Mouse (Mus musculus): ENCODE data around the gene Gm29735.
"Not testable (repeated sequence)": the region's sequence is repeated elsewhere in the genome, so short reads cannot be mapped to it uniquely, and the experiment has no call there.

Gm29735 gene

DNA sequence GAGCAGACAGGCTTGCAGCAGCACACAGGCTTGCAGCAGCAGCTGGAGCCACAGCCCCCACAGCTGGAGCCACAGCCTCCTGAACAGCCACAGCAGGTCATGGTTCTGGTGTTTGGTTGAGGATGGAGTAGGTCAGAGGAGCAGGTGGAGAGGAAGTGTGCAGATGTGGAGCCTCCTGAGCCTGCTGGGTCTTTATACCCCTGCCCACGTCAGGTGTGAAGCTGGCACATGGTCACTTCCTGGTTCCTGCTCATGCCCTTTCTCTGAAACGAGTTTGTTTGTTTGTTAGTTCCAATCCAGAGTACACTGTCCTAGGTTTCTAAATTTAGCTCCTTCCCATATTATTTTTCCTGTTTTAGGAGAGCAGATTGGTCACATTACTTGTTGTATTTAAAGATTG is at the start of gene Gm29735:
Gene Gm29735 (minus strand): TSS at position 101 of the 400 bp plus-strand sequence.
- DNase-seq, result not testable (repeated sequence)

DNA sequence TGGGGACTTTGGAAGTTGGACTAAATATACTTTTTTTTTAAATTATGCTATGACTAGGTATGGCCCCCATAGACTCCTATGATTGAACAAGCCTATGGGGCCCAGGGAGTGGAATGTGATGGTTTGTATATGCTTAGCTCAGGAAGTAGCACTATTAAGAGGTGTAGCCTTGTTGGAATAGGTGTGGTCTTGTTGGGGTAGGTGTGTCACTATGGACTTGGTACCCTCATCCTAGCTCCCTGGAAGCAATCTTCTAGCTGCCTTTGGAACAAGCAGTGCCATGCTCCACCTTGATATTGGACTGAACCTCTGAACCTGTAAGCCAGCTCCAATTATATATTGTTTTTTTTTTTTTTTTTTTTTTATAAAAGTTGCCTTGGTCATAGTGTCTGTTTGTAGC is 48.6 kb upstream of the Gm29735 start:
- DNase-seq, result no peak

DNA sequence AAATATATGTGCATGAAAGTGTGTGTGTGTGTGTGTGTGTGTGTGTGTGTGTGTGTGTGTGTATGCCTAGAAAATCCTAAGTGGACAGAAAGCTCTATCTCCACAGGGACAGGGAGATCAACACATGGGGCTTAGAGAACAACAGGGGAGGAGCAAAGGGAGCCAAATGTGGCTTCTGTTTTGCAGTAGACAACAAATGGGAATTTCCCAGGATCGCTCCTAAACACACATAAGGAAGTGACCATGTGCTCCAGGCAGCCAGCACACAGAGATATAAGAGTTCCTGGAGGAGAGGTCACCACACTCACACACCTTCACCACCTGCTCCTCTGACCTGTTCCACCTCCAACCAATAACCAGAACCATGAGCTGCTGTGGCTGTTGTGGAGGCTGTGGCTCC is 44.2 kb upstream of the Gm29735 start, which contains the start of gene Krtap5-3:
Gene Krtap5-3 (plus strand): TSS at position 301 of the 400 bp plus-strand sequence.
- DNase-seq, result no peak

DNA sequence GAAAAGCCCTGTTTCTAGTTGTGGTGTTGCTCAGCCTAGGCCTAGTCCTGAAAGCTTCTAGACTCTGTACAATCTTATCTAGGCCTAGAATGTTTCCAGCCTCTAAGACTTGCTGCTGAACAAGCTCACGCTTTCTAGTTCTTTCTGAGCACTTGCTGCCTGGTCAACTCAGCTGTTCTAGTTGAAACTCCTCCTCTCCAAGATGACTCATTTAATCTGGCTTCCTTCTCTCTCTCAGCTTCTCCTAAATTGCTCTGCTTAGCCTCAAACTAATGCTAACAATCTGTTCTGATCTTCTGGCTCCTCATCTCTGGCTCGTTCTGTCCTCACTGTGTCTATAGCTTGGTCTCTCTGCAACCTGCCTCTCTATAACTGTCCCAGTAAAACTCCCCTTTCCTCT is 41.8 kb upstream of the Gm29735 start:
- no peak for DNase-seq

DNA sequence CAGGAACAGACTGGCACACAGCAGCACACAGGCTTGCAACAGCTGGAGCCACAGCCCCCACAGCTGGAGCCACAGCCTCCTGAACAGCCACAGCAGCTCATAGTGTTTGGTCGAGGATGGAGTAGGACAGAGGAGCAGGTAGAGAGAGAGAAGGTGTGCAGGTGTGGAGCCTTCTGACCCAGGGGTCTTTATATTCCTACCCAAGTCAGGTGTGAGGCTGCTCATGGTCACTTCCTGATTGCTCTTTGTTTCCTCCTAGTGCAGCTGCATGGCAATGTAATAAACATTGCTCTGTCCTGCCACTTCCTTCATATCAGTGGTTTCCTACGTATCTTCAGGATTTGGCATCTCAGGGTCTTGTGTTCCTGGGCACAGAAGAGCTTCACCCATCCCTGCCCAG is 33.4 kb upstream of the Gm29735 start, which contains the start of gene Gm10153:
Gene Gm10153 (minus strand): TSS at position 101 of the 400 bp plus-strand sequence.
- no peak for DNase-seq

DNA sequence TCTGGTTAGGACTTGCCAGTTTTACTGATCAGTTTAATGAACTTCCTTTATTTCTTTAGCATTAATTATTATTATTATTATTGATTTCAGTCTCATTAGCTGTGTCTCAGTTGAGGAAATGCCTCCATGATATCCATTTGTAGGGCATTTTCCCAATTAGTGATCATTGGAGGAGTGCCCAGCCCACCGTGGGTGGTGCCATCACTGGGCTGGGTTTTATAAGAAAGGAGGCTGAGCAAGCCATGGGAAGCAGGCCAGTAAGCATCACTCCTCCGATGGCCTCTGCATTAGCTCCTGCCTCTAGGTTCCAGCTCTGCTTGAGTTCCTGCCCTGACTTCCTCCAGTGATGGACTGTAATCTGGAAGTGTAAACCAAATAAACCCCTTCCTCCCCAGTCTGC is 31.2 kb upstream of the Gm29735 start:
- no peak for DNase-seq

DNA sequence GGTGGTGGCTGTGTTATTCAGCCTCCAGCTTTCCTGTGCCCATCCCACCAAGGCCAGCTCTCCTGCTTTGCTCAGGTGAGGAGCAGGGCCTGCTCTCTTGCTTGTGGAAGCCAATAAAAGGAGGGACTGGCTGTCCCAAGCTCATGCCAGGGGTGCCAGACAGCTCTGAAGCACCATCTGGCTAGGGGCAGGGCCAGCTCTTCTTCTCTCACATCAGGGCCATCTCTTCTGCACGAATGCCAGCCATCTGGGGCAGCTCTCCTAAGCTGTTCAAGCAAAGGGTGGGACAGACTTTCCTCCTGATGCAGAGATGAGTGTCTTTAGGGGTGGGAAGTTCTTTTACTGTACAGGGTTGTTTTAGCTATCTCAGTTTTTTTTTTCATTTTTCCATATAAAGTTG is 24.1 kb upstream of the Gm29735 start:
- DNase-seq, result no peak

DNA sequence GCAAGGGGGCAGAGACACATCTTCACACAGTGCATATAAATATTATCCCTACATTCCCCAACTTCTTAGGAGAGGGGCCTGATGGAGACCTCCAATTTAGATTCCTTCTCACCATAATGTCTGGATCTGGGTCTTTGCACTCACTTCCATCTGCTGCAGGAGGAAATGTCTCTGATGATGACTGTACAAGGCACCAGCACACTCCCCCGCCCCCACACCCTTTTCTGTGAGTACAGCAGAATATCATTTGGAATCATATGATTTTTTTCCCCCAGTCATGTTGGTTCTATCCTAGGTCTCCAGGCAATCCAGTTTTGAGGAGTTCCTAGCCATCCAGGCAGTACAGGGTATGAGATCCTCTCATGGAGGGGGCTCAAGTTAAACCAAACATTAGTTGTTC is 21.8 kb upstream of the Gm29735 start:
- DNase-seq, result no peak

DNA sequence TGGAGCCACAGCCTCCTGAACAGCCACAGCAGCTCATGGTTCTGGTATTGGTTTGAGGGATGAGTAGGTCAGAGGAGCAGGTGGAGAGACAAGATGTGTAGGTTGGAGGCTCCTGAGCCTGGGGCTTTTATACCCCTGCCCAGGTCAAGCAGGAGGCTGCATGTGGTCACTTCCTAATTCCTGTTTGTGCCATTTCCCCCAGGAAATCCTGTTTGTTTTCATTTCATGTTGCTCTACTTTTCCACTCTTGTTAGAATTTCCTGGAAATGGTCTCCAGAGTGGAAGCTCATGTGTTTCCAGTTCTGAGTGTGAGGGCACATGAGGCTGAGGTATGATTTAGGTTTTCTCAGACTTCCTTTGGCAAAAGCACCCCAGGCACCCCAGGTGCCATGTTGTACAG is 19.0 kb upstream of the Gm29735 start, which contains the start of gene Krtap5-2:
Gene Krtap5-2 (minus strand): TSS at position 101 of the 400 bp plus-strand sequence.
- not testable (repeated sequence) for DNase-seq

DNA sequence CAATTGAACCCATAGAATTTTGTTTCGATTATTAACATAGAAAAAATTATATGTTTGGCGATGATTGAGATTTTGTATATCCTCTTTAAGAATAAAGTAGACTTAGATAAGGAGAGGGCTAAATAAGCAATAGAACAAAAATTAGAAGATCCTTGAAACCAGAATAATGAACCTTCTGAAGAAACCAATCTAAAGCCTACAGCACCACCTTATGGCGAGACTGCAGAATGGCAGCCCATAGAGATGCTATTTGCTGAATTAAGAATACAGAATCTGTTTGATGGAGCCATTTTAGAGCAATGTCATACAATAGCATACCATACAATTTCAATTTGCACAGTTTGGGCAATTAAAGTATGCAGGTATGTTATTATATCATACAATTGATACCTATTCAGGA is 12.9 kb upstream of the Gm29735 start:
- no peak for DNase-seq

DNA sequence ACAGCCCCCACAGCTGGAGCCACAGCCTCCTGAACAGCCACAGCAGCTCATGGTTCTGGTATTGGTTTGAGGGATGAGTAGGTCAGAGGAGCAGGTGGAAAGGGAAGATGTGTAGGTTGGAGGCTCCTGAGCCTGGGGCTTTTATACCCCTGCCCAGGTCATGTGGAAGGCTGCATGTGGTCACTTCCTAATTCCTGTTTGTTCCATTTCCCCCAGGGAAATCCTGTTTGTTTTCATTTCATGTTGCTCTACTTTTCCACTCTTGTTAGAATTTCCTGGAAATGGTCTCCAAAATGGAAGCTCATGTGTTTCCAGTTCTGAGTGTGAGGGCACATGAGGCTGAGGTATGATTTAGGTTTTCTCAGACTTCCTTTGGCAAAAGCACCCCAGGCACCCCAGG is 8.7 kb upstream of the Gm29735 start, which contains the start of gene Gm4553:
Gene Gm4553 (minus strand): TSS at position 101 of the 400 bp plus-strand sequence.
- not testable (repeated sequence) for DNase-seq

DNA sequence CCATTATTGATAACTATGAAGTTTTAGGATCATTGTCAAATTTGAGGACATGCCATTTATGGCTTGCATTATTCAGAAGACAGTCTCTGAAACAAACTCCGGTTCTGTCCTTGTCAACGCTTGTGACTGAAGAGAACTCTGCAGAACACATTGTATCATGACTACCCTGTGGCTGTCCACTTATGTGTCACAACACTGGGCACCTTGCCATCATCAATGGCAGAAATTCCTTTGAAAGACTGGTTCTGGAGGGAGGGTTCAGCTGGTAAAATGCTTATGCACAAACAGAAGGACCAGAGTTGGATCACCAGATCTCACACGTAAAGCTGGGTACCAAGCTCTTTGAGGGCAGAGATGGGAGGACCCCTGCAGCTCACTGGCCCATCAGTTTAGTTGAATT is 2.5 kb upstream of the Gm29735 start:
- no peak for DNase-seq

DNA sequence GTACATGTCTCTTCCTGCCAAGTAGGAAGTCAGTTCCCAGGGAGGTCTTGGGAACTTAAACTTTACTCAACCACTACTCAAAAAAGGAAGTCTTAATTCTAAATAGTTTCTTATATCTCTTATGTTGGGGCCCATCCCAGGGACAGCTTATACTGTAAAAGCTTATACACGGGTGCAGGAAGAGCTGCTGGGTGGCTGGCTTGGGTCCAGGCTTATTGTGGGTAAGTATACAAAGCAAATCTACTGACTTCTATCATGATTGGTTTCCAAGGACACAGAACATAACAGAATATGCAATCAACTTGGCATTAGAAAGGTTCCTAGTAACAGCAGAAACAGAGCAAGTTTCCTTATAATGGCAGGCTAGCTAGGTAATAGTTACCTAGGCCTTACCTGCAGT is 1.6 kb downstream of the Gm29735 start:
- no peak for DNase-seq

DNA sequence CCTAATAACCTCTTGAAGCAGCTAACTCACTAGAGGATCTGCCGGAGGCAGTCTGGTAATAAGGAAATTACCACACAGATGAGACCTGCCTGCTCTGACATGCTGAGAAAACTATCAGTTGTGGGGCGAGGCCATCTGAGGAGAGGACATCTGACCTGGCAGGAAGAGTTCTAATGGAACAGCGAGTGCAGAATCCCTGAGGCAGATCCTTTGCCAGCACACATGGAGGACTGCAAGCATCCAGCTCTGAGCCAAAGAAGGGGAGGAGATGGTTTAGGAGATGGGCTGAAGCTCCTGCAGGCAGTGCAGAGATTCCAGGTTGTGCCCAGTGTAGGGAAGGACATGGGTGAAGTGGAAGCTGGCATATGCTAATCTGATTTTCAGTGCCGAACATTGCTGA is 4.7 kb downstream of the Gm29735 start:
- DNase-seq, result no peak

DNA sequence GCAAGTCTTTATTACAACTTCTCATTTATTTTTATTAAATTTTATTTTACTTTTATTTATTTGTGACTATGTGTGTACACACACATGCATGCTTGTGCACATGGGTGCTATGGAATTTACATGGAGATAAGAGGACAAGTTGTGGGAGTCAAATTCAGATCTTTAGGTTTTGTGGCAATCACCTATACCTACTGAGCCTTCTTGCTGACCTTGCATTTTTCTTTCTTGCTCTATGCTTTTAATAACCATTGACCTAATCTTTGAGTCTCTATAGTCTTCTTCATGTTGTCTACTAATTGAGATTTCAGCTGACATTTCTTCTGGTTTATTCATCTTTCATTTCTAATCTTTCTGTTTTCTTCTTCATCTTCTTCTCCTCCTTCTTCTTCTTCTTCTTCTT is 8.3 kb downstream of the Gm29735 start:
- DNase-seq, result no peak

DNA sequence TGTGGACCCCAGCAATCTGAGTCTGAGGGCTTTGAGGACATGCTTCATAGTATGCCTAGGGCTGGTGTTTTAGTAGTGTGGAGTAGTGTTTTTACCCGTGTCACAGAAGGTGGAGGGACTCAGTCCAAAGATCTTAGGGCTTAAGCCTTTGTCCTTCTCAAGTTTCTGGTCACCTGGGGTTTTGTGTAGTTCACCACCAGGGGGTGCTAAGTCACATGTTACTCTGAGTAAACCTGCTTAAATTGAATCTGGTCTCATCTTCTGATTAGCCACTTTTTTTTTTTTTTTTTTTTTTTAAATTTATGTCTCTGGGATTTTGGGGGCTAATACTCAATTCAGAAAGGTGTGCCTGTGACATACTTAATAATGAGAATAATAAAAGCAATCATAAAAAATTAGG is 10.9 kb downstream of the Gm29735 start:
- peak in 1 of 2 experiments; percentile 53 for DNase-seq

DNA sequence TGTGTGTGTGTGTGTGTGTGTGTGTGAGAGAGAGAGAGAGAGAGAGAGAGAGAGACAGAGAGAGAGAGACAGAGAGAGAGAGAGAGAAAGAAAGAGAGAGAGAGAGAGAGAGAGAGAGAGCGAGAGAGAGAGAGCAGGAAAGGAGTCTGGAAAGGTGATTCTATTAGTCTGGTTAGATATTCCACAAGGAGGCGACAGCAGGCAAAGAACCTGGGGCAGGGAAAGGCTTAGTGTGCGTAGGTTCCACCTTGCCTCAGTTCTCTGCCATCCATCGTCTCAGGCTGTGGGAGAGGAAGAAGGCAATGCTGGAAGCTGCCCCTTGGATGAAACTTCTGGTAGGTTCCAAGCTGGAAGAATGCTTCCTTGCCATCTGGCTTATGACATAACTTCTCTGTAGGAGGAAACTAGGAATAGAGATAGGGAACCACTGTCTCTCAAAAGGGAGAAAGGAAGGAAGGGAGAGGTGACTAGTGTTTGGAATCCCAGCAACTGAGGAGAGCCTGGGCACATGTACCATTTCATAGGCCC is 11.4 kb downstream of the Gm29735 start:
- no peak for DNase-seq

DNA sequence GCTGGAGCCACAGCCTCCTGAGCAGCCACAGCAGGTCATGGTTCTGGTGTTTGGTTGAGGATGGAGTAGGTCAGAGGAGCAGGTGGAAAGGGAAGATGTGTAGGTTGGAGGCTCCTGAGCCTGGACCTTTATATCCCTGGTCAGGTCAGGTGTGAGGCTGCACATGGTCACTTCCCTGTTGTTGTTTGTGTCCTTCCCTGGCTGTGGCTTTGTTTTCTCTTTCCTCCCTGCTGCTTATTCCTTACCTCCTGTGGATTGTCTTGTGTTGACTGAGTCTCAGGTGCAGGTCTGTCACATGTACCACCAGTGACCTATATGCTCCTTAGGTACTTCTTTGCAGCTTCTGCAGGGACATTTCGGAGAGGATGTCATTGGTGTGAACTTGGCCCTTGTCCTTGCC is 12.4 kb downstream of the Gm29735 start, which contains the start of gene Gm45337:
Gene Gm45337 (minus strand): TSS at position 101 of the 400 bp plus-strand sequence.
- DNase-seq, result no peak

DNA sequence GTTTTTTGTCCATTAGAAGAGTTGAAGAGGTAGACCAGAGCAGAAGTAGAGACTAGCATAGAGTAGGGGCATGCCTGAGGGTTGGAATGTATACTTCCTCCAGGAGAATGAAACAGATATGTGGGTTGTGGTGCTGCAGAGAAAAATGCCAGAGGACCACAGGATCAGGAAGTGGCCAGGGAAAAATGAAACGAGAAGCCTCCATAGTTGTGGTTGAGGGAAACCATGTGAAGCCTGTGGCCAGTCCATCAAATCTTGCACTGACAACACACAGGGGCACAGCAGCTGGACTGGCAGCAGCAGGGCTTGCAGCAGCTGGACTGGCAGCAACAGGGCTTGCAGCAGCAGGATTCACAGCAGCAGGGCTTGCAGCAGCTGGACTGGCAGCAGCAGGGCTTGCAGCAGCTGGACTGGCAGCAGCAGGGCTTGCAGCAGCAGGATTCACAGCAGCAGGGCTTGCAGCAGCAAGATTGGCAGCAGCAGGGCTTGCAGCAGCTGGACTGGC is 13.4 kb downstream of the Gm29735 start:
- DNase-seq, result not testable (repeated sequence)

DNA sequence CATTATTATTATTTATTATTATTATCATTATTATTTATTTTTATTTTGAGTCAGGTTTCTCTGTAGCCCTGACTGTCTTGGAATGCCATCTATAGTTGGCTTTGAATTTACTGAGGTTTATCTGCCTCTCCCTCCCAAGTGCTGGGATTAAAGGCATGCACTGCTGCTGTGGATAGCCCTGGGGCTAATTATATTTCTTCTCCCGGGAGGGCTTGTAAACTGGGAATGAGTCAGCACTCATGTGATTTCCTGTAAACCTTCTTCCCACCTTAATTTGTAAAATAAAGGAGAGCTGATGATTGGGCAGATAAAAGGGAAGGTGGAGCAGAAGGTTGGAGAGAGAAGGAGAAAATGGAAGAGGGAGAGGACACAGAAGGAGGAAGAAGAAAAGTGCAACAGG is 16.2 kb downstream of the Gm29735 start:
- DNase-seq, result no peak

DNA sequence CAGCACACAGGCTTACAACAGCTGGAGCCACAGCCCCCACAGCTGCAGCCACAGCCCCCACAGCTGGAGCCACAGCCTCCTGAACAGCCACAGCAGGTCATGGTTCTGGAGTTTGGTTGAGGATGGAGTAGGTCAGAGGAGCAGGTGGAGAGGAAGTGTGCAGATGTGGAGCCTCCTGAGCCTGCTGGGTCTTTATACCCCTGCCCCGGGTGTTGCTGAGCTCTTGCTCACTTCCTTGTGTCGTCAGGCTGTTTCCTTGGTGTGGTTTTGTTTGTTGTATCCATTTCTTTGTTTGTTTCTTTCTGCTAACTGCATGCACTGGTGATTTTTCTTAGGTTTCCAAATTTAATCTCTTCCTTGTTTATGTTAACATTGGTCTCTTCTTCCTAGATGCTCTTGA is 21.0 kb downstream of the Gm29735 start, which contains the start of gene Gm39115:
Gene Gm39115 (minus strand): TSS at position 101 of the 400 bp plus-strand sequence.
- not testable (repeated sequence) for DNase-seq

DNA sequence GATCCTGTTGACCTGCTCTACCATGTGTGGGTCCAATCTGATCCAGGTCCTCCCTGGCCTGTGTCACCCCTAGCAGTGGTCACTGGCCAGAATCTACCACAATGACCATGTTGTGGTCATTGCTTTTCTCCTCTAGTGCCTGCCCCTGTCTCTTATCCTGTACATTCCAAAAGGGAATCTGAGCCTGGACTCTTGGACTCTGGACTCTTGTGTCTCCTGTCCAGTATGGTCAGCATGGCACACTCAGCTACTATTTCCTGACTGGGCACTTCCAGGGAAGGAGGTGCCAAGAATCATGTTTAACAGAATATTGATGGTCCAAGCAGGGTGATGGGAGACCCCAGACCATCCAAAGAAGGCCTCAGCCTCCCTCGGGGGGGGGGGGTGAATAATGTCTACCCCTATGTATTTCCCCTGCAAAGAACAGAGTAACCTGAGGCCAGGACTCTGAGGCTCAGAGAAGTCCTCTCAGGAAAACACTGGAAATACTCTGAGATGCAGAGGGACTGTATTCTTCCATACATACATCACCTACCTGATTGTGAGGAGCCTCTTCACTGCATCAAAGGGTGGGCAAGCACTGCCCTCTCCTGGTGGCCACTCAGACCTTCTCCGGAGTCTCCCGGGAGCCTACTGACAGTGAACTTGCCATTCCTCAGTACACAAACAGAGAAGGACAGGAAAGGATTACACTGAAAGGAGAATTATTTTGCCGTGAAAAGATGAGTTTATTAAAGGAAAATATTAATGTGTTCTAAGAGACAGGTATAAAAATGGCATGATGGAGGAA is 22.5 kb downstream of the Gm29735 start:
- DNase-seq, result no peak

DNA sequence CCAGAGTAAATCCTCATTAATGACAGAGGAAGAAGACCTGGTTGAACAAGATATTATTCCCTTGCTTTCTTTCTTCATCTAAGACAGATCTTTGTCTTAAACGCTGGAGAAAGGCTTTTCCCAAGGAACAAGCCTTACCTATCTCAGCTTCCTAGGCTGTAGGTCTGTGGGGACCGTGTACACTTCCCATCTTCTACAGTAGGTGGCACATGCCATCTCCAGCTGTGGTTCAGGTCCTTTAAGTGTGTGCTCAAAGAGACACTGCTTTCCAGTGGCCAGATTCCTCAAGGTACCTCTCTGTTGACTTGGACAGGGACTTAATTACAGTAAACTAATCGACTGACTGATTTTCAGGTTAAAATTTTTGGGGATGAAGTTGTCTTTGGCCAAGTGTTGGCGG is 28.1 kb downstream of the Gm29735 start:
- no peak for DNase-seq

DNA sequence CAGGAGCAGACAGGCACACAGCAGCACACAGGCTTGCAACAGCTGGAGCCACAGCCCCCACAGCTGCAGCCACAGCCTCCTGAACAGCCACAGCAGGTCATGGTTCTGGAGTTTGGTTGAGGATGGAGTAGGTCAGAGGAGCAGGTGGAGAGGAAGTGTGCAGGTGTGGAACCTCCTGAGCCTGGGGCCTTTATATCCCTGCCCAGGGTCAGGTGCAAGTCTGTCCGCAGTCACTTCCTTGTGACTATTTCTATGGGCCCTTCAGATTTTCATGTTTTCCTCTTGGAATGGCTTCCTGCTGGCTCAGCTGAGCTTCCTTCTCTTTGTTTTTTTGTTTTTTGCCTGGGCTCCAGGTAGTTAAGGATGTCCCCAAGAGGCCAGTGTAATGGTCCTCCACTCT is 36.3 kb downstream of the Gm29735 start, which contains the start of gene Gm45618:
Gene Gm45618 (minus strand): TSS at position 101 of the 400 bp plus-strand sequence.
- DNase-seq, result not testable (repeated sequence)

All from lung, postnatal 4 days (tissue).